Mouse (Mus musculus) hindbrain, embryonic 12.5 days (tissue): ENCODE data around the gene Mrpl11. TPM values are rescaled to one million over a fixed set of nuclear protein-coding genes. Genes with fewer than 3 reads are reported as not detected.
A peak's percentile ranks its signal among the peaks of the same experiment; 100 is the strongest.
"Not testable (repeated sequence)": the region's sequence is repeated elsewhere in the genome, so short reads cannot be mapped to it uniquely, and the experiment has no call there.

Experiments
- ATAC-seq: fragments of 200-750 bp; cut with Nextera tagmentation; 2 replicates; pipeline ENCODE4 v1.8.0; 2017; ENCODE audit warnings: moderate TSS enrichment; ENCODE audit not compliant: low FRiP score
- H3K27ac ChIP-seq: fragments of 300-500 bp; sonication (generic); 2 replicates; pipeline ENCODE4 v1.5.1; 2016; ENCODE audit warnings: mild to moderate bottlenecking
- H3K27me3 ChIP-seq: fragments of 300-500 bp; sonication (generic); 2 replicates; pipeline ENCODE4 v1.6.1; 2016; ENCODE audit warnings: mild to moderate bottlenecking
- H3K36me3 ChIP-seq: fragments of 300-500 bp; sonication (generic); 2 replicates; pipeline ENCODE4 v1.6.1; 2016; ENCODE audit warnings: mild to moderate bottlenecking
- H3K4me1 ChIP-seq: fragments of 300-500 bp; sonication (generic); 2 replicates; pipeline ENCODE4 v1.6.1; 2016
- H3K4me2 ChIP-seq: fragments of 300-500 bp; sonication (generic); replicated peaks from 2 replicates; pipeline ENCODE4 v1.6.1; 2016; ENCODE audit warnings: mild to moderate bottlenecking
- H3K4me3 ChIP-seq: fragments of 300-500 bp; sonication (generic); 2 replicates; pipeline ENCODE4 v1.5.1; 2016; ENCODE audit warnings: mild to moderate bottlenecking
- H3K9ac ChIP-seq: fragments of 300-500 bp; sonication (generic); 2 replicates; pipeline ENCODE4 v1.6.1; 2016; ENCODE audit warnings: mild to moderate bottlenecking, moderate library complexity
- H3K9me3 ChIP-seq: fragments of 300-500 bp; sonication (generic); replicated peaks from 2 replicates; pipeline ENCODE4 v1.6.1; 2016; ENCODE audit warnings: mild to moderate bottlenecking
- WGBS: fragments of 180-500 bp; shearing (Covaris S2); methylation state at CpG from one replicate; pipeline ENCODE4 v1.1.7; 2016; 5-methylcytosine and 5-hydroxymethylcytosine counted together
- polyA plus RNA-seq: library from polyadenylated mRNA; unstranded; fragments of >200 nt; fragmentation: Nextera tagmentation; extraction: Ambion mirVana; gene quantifications from 2 replicates; pipeline ENCODE4 v1.2.1, GENCODE M21; 2016

The Mrpl11 gene
- polyA plus RNA-seq, 1 experiment from 2014 or later: 124 TPM

GRCm38 (mm10) chr19:4943253-4943588 is 18.7 kb upstream of the Mrpl11 start:
- Histone ChIP-seq H3K36me3 (no peaks in the 10 kb centered on the region), H3K4me3 (peak overlapping the region; percentile 68), H3K9ac (peak overlapping the region; percentile 73; the same call in 1 of the 2 replicates), H3K9me3 (no peaks in the 10 kb centered on the region), H3K4me1 (peaks cover 11% of the 10 kb centered on the region), H3K4me2 (peak overlapping the region; percentile 90), H3K27me3 (peaks cover 19% of the 10 kb centered on the region), H3K27ac (no peak overlapping the region)
- whole genome bisulfite sequencing: 8% methylated on average over 13 of the region's 13 CpGs
- ATAC-seq: no peak

- no peak overlapping the region for H3K4me2 ChIP-seq
- 44% methylated on average over 6 of the region's 6 CpGs for WGBS
- H3K4me1 ChIP-seq: peaks cover 11% of the 10 kb centered on the region
- ATAC-seq: no peak
- no peaks in the 10 kb centered on the region for H3K36me3 ChIP-seq
- H3K4me3 ChIP-seq: no peak overlapping the region
- H3K27me3 ChIP-seq: peaks cover 15% of the 10 kb centered on the region
- no peaks in the 10 kb centered on the region for H3K9me3 ChIP-seq
- H3K27ac ChIP-seq: no peak overlapping the region
- H3K9ac ChIP-seq: no peak overlapping the region
Measured at GRCm38 (mm10) chr19:4945540-4945939, 16.4 kb upstream of the Mrpl11 start.

DNA sequence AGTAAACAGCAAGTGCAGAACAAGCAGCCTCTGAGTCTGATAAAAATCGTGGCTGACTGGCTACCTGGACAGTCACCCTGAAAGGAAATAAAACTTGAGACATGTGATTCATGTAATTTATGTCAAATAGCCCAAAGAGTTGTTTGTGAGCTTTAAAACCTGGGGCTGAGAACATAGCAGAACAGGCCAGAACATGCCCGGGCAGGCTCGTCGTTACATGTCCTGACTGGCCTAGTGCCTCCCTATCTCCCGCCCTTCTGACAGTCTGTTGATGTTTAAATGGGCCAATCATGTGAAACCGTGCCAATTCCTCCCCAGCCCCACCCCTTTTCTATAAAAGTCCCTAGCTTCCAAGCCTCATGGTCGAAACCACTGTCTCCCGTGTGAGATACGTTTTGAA is 13.3 kb upstream of the Mrpl11 start:
- H3K27me3 ChIP-seq, H3K36me3 ChIP-seq, H3K27ac ChIP-seq, H3K4me1 ChIP-seq, H3K4me3 ChIP-seq, H3K9me3 ChIP-seq, H3K4me2 ChIP-seq, H3K9ac ChIP-seq, ATAC-seq: not testable (repeated sequence)
- WGBS: 86% methylated on average over 9 of the region's 9 CpGs

- peaks cover 38% of the 10 kb centered on the region for H3K36me3 ChIP-seq
- peaks cover 2% of the 10 kb centered on the region for H3K4me1 ChIP-seq
- WGBS: 89% methylated on average over 2 of the region's 2 CpGs
- H3K4me2 ChIP-seq: no peak overlapping the region
- H3K9me3 ChIP-seq: no peaks in the 10 kb centered on the region
- no peak for ATAC-seq
- H3K27ac ChIP-seq: no peak overlapping the region
- no peak overlapping the region for H3K4me3 ChIP-seq
- no peak overlapping the region for H3K9ac ChIP-seq
- H3K27me3 ChIP-seq: no peaks in the 10 kb centered on the region
Measured at GRCm38 (mm10) chr19:4968236-4968635, 6.3 kb downstream of the Mrpl11 start.

DNA sequence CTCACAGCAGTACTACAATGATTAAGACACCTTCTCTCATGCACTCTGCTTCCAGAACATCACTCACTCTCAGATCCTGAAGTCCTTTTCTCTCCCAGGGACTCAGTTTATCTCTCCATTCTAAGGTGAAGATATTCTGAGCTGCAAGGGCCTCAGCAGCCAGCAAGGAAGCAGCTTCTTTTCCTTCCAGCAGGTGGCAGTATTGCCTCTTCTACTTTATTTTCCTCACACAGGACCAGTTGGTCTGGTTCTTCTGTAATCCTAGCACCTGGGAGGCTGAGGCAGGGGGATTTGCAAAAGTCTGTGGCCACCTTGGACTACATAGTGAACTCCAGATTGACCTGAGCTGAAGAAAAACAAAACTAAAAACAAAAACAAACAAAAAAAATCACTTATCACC is 19.8 kb downstream of the Mrpl11 start:
- Histone ChIP-seq H3K4me1 (no peaks in the 10 kb centered on the region), H3K9ac (no peak overlapping the region), H3K9me3 (no peaks in the 10 kb centered on the region), H3K36me3 (no peaks in the 10 kb centered on the region), H3K4me3 (no peak overlapping the region), H3K27me3 (peaks cover 43% of the 10 kb centered on the region), H3K4me2 (no peak overlapping the region), H3K27ac (no peak overlapping the region)
- no peak for ATAC-seq

- H3K36me3 ChIP-seq: no peaks in the 10 kb centered on the region
- peak overlapping the region; percentile 52; the same call in 1 of the 2 replicates for H3K9ac ChIP-seq
- peak overlapping the region; percentile 42 for H3K4me3 ChIP-seq
- peak overlapping the region; percentile 60 for H3K4me2 ChIP-seq
- H3K9me3 ChIP-seq: no peaks in the 10 kb centered on the region
- H3K4me1 ChIP-seq: peaks cover 14% of the 10 kb centered on the region
- H3K27ac ChIP-seq: no peak overlapping the region
- no peak for ATAC-seq
- peaks cover 100% of the 10 kb centered on the region for H3K27me3 ChIP-seq
- WGBS: 5% methylated on average over 13 of the region's 13 CpGs
Measured at GRCm38 (mm10) chr19:4989013-4989412, 27.1 kb downstream of the Mrpl11 start.

GRCm38 (mm10) chr19:4989434-4990255 is 27.7 kb downstream of the Mrpl11 start:
- peak overlapping the region; percentile 60 for H3K4me2 ChIP-seq
- H3K4me1 ChIP-seq: peaks cover 14% of the 10 kb centered on the region
- H3K9me3 ChIP-seq: no peaks in the 10 kb centered on the region
- ATAC-seq: peak; percentile 73
- no peaks in the 10 kb centered on the region for H3K36me3 ChIP-seq
- peak overlapping the region; percentile 52 for H3K9ac ChIP-seq
- no peak overlapping the region for H3K27ac ChIP-seq
- 15% methylated on average over 44 of the region's 47 CpGs for WGBS
- H3K27me3 ChIP-seq: peaks cover 98% of the 10 kb centered on the region
- H3K4me3 ChIP-seq: peak overlapping the region; percentile 42

GRCm38 (mm10) chr19:4990256-4990625 is 28.3 kb downstream of the Mrpl11 start, which contains the start of gene Npas4:
Gene Npas4, minus strand, starts transcription at chr19:4990316.
- Histone ChIP-seq H3K27ac (no peak within 1 kb of the TSS), H3K9ac (peak within 1 kb of the TSS; percentile 52), H3K9me3 (no peaks in the 10 kb centered on the region), H3K4me1 (peaks cover 14% of the 10 kb centered on the region), H3K4me3 (peak within 1 kb of the TSS; percentile 42), H3K4me2 (peak within 1 kb of the TSS; percentile 60), H3K36me3 (no peaks in the 10 kb centered on the region), H3K27me3 (peaks cover 98% of the 10 kb centered on the region)
- ATAC-seq: 0 out of 2 replicates have a peak, but pooled peaks have one; percentile 9
- 22% methylated on average over 4 of the region's 4 CpGs for WGBS

DNA sequence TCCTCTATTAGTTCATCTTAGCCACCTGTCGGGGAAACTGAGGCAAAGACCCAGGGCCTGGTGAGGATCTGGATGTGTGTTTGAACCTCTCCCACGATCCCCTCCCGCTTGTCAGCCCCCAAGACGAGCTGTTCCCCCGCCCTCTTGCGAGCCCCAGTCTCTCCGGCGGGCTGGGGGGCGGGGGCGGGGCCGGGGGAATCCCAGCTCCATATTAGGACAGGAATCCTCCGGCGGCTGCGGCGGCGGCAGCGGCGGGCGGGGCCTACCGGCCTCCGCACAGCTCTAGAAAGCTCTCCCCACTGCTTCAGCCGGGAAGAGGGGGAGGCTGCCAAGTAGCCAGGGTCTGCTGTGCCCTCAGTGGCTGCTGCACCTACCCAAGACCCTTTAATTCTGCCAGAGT is 28.8 kb downstream of the Mrpl11 start:
- peaks cover 97% of the 10 kb centered on the region for H3K27me3 ChIP-seq
- no peaks in the 10 kb centered on the region for H3K9me3 ChIP-seq
- no peak overlapping the region for H3K27ac ChIP-seq
- WGBS: 3% methylated on average over 18 of the region's 22 CpGs
- no peak overlapping the region for H3K9ac ChIP-seq
- no peaks in the 10 kb centered on the region for H3K36me3 ChIP-seq
- no peak; the same call in 1 of the 2 replicates for ATAC-seq
- H3K4me3 ChIP-seq: peak overlapping the region; percentile 42
- H3K4me2 ChIP-seq: peak overlapping the region; percentile 60
- peaks cover 14% of the 10 kb centered on the region for H3K4me1 ChIP-seq

- Histone ChIP-seq H3K36me3 (no peaks in the 10 kb centered on the region), H3K27me3 (peaks cover 91% of the 10 kb centered on the region), H3K27ac (no peak overlapping the region), H3K9me3 (no peaks in the 10 kb centered on the region), H3K4me1 (peaks cover 14% of the 10 kb centered on the region), H3K9ac (no peak overlapping the region), H3K4me3 (no peak overlapping the region), H3K4me2 (no peak overlapping the region)
- WGBS: 24% methylated on average over 8 of the region's 8 CpGs
- ATAC-seq: no peak
Measured at GRCm38 (mm10) chr19:4992371-4992770, 30.4 kb downstream of the Mrpl11 start.

DNA sequence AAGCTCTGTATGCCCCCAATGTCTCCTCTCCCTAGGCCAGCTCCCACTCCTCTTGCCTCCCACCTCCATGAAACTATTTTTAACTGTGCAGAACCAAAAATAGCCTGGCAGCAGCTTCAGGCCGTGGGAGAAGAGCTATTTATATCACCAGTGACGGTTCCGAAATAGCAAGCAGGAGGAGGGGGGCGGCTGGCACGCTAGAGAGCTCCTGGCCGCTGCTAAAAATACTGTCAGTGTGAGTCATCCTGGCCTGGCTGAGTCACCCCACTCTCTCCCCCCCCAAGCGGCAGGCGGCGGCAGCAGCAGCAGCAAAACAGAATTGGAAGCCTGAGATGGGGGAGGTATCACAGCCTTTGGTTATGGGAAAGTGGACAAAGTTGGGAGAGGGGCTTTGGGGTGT is 31.0 kb downstream of the Mrpl11 start:
- Histone ChIP-seq H3K27ac (no peak overlapping the region), H3K27me3 (peaks cover 85% of the 10 kb centered on the region), H3K9ac (no peak overlapping the region), H3K36me3 (no peaks in the 10 kb centered on the region), H3K4me3 (no peak overlapping the region), H3K4me1 (peaks cover 14% of the 10 kb centered on the region), H3K4me2 (no peak overlapping the region), H3K9me3 (no peaks in the 10 kb centered on the region)
- 11% methylated on average over 9 of the region's 9 CpGs for WGBS
- no peak for ATAC-seq

DNA sequence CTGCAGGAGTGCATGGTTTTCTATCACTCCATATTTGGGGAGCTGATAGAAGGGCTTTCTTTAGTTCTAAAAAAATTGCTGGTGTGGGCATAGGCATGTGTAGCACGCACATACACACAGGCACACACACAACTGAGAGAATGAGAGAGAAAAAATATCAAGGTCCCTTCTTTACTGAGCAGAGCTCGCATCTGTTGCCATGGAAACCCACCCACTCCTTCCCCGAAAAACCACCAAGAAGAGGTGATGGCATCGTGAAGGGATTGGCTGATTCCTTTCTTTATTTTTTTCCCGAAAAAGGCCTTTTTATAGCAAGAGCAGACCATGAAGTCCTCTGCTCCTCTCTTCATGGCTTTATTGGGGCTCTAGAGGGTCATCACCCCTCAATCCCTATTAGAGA is 32.1 kb downstream of the Mrpl11 start:
- H3K9me3 ChIP-seq: no peaks in the 10 kb centered on the region
- H3K36me3 ChIP-seq: no peaks in the 10 kb centered on the region
- no peak overlapping the region for H3K4me2 ChIP-seq
- no peak overlapping the region for H3K9ac ChIP-seq
- H3K27me3 ChIP-seq: peaks cover 78% of the 10 kb centered on the region
- no peak overlapping the region for H3K27ac ChIP-seq
- no peak overlapping the region for H3K4me3 ChIP-seq
- peaks cover 14% of the 10 kb centered on the region for H3K4me1 ChIP-seq
- 62% methylated on average over 5 of the region's 5 CpGs for WGBS
- no peak for ATAC-seq
